Mouse (Mus musculus) heart, adult 18-20 months (tissue): ENCODE results near the gene 3110082I17Rik. TPM values are rescaled to one million over a fixed set of nuclear protein-coding genes. Genes with fewer than 3 reads are reported as not detected.

Source experiments
- DNase-seq, 2 experiments: peaks; one replicate each; pipeline ENCODE4 v3.0.0; 2021 to 2022; ENCODE audit warnings: mixed read lengths in 1 of 2
- microRNA-seq, 2 experiments: library from miRNA; unstranded; fragments of <30 nt; microRNA quantifications; one replicate each; pipeline ENCODE4 v1.2.0; 2022
- total RNA-seq, 2 experiments: library from RNA; stranded (reverse); gene quantifications; 2 replicates each; pipeline ENCODE4 v1.2.3; 2021

3110082I17Rik gene
- total RNA-seq, 2 experiments from 2014 or later, result 5.6 TPM

DNA sequence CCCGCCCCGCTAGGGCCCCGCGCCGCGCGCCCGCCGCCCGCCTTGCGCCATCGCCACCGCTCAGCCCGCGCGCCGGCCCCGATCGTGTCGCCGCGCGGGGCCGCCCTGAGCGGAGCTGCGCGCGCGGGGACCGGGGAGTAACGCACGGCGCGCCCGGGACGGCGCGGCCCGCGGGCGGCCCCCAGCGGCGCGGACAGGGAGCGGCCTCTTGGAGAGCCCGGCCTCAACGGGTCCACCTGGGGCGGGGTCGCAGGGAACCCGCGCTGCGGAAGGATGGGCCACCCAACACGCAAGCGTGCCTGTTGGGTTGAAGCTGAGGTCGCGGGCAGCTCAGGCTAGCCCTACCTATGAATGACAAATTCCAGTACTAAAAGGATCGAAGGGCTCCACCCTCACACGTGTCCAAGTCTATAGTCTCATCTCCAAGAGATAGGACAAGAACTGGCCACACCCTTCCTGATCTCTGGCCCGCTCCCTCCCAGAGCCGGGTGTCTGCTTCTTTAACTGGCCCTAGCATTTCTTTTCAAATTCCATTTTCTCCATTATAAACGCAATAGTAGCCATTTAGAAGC lies 134.8 kb downstream of the 3110082I17Rik start, which contains the start of gene Adap1:
Gene Adap1 (minus strand): TSS at position 228 of the 572 bp plus-strand sequence.
- peak; percentile 56 to 60 for DNase-seq

DNA sequence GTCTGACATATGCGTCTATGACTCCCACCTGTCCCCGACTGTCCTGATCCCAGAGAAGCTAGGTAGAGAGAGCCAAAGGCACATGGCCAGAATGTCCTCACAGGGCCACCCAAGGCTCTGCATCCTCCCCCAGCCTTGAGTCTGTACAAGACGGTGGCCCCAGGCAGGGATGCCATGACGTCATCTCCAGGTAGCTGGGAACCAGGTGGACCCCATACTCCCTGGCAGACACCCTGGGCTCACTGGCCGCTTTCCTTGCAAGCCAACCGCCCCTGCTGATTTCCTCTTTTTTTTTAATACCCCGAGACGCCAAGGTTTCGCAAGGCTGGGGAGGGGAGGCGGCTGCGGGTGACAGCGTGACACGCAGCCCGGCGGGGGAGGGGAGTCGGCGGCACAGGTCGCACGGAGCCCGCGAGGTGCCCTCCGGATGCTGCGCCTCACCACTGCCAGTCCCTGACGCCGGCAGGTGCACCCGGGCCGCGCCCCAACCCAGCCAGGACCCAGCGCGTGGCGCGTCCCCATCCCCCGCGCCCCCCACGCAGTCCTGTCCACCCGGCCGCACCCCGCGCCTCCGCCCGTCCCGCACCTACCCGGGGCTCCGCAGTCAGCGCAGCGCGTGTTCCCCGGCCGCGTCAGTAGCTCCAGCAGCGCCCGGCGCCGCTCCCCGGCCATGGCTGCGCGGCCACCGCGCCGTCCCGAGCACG lies 135.5 kb downstream of the 3110082I17Rik start:
- peak in 1 of 2 experiments; percentile 41 for DNase-seq

- DNase-seq, result no peak
These were observed 136.3 kb downstream of the 3110082I17Rik start for GRCm38 (mm10) chr5:139324045-139324491.

GRCm38 (mm10) chr5:139323260-139323924 lies 136.9 kb downstream of the 3110082I17Rik start:
- no peak for DNase-seq

DNA sequence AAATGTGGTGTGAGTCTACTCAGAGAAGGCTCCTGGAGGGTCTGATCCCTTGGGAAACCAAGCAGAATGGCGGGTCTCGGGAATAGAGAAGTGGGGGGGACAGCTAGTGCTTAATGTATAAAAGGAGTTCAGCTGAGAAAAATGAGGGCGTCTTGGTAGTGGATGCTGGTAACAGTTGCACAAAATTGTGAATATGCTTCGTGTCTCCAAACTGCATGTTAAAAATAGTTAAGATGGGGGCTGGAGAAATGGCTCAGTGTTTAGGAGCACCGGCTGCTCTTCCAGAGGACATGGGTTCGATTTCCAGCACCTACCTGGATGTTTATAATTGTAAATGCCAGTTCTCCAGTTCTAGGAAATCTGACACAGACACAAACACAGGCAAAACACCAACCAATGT lies 139.0 kb downstream of the 3110082I17Rik start:
- no peak for DNase-seq

GRCm38 (mm10) chr5:139320424-139320823 lies 139.9 kb downstream of the 3110082I17Rik start:
- no peak for DNase-seq

DNA sequence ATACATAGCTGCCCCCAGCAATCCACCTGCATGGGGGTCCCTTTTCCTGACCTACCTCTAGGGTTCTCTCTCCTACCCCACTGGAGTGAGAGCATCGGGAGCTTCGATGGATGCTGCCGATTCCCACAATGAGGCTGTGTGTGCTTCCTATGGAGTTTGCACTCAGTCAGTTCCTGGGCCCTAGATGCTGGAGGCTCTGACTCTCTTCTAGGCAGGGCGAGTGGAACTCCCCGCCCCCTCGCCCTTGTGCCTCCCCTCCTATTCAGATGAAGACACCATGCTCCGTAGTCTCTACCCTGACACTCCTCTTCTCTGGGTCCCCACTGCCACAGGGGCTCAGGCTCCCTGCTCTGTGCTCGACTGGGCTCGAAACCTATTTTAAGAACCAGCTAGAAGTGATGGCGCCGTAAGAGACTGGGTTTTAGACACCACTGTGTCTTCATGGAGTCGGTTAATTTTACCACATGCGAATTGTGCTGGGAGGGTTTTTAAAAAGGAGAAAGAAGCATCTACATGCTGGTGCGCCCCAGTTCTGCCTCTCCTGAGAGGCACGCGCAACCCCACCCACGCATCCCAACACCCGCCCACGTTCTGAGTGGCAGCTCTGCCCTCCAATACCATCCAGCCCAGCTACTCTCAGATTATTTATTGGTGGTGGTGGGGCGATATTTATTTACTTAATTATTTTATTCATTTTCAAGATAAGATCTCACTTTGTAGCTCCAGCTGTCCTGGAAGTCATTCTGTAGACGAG lies 142.4 kb downstream of the 3110082I17Rik start:
- no peak for DNase-seq

GRCm38 (mm10) chr5:139316982-139317675 lies 143.2 kb downstream of the 3110082I17Rik start:
- no peak for DNase-seq

DNA sequence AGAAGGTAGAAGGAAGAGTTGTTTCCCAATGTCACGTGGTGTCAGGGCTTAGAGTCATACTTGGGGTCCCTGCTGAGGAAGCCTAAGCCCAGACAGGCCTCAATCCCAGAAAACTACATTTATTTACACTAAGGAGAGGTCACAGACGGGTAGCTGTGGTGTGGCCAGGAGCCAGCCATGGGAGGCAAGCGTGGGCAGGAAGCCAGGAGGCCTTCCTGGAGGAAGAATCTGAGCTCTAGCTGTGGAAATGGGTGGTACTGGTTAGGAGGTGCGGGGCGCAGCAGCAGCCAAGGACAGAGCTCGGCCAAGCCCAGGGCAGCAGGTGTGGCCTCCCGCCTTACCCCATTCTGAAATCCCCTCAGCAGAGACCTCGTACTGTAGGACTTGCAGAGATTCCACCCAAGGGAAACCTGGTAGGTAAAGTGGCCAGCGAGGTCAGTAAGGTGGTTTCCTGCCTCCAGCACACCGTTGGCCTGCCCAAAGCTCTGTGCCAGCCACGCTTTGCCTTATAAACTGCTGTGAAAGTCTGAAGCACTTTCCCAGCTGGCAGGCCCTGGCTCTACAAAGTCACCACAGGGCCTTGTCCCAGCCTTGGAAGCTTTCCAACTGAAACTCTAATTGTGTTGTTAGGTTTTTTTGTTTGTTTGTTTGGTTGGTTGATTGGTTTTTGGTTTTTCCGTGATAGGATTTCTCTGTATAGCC lies 145.2 kb downstream of the 3110082I17Rik start:
- no peak for DNase-seq

DNA sequence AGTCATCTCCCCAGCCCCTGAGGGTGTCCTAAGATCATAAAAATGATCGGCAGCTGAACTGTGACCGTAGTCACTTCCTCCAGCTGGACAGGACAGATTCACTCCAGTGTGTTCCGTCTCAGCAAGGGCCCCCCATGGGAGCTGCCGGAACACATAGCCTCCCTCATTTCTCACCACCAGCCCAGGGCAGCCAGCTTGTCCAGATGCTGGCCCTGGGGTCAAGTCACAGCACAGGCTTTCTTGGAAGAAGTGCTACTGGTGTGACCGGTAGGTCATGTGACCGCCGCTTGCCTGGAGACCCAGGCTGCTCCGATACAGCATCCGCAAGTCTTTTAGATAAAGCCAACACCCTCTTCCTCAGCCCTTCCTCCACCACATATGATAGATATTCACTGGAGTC lies 146.8 kb downstream of the 3110082I17Rik start:
- DNase-seq, result no peak

DNA sequence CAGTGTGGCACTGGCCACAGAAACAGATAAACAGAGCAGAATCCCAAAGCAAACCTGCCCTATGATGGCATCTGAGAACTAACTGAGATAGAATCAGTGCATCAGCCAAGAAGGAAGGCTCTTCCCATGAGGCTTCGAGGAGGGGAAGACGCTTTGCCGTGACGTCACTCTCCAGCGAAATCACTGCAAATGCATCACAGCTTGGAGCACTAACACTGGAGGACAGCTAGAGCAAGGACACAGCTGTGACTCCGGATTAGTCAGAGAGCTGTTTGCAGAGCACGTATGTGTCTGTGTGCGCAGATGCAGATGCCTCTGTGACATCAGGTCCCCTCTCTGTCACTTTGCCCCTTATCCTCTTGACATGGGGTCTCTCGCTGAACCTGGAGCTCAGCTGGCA lies 148.5 kb downstream of the 3110082I17Rik start:
- no peak for DNase-seq

DNA sequence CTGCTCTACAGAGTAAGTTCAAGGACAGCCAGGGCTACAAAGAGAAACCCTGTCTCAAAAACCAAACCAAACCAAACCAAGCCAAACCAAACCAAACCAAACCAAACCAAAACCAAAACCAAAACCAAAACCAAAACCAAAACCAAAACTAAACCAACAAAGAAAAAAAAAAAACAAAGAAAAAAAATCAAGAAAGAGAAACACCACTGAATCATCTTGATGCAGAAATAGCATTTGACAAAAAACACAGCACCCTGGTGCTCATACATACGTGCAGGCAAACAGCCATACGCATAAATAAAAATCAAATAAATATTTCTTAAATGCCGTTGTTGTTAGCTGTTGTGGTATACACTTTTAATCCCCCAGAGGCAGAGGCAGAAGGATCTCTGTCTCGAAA lies 149.8 kb downstream of the 3110082I17Rik start:
- DNase-seq, result no peak

DNA sequence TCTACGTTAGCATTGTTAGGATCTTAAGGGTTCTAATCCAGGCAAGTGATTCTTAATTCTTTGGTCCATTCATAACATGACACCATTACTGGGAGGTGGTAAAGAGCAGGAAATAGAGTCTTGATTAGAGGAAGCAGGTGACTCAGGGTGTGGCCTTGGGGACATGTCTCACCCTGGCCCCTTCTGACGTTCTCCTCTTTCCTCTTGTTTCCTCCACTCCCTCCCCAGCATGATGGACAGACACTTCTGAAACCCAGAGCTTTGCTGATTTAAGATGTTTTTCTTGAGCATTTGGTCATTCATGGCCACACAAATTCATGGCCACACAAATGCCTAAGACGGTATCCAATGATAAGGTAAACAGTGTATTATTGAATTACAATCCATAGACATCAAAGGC lies 150.4 kb downstream of the 3110082I17Rik start:
- no peak for DNase-seq

Small RNA genes within 50 kb of the gene (microRNA-seq; reads per million reads assigned to microRNA genes)
- gene Mir339, result 145 to 367 reads per million in 2 experiments

Other genes starting within 250 kb of the 3110082I17Rik start
- gene Get4, start 208.2 kb downstream of the 3110082I17Rik start, total RNA-seq, result 10 to 100 TPM; 42.0 to 44.7 TPM
- 1 to 10 TPM; 2.1 to 2.3 TPM for gene Adap1, start 134.9 kb downstream of the 3110082I17Rik start, total RNA-seq
- gene Cox19, start 109.1 kb downstream of the 3110082I17Rik start, total RNA-seq, result 100 to 1,000 TPM in 1 of 2 experiments, 10 to 100 TPM in 1; 82.6 to 103 TPM
- gene Cyp2w1, start 107.9 kb downstream of the 3110082I17Rik start, total RNA-seq, result not detected
- gene Gpr146, start 82.8 kb downstream of the 3110082I17Rik start, total RNA-seq, result 10 to 100 TPM; 39.6 to 40.5 TPM
- under 1 TPM; 0.47 to 0.69 TPM for gene C130050O18Rik, start 55.2 kb downstream of the 3110082I17Rik start, total RNA-seq
- gene Gper1, start 37.4 kb downstream of the 3110082I17Rik start, total RNA-seq, result 1 to 10 TPM; 1.1 to 1.3 TPM
- gene Zfand2a, start 24.0 kb upstream of the 3110082I17Rik start, total RNA-seq, result 10 to 100 TPM; 15.8 to 20.1 TPM
- gene Uncx, start 83.0 kb upstream of the 3110082I17Rik start, total RNA-seq, result not detected